Mouse (Mus musculus) neural tube, embryonic 14.5 days (tissue): Measurements from ENCODE around the gene Piezo1. TPM values are rescaled to one million over a fixed set of nuclear protein-coding genes. Genes with fewer than 3 reads are reported as not detected.

ENCODE experiments used
- ATAC-seq: fragments of 200-750 bp; cut with Nextera tagmentation; 2 replicates; pipeline ENCODE4 v1.8.0; 2017; ENCODE audit warnings: low read depth, mild to moderate bottlenecking, moderate TSS enrichment, moderate library complexity
- H3K27ac ChIP-seq: fragments of 300-500 bp; sonication (generic); 2 replicates; pipeline ENCODE4 v1.5.1; 2014; ENCODE audit warnings: low read depth, mild to moderate bottlenecking, control low read depth, low read length, moderate library complexity, mixed read lengths
- H3K27me3 ChIP-seq: fragments of 300-500 bp; sonication (generic); 2 replicates; pipeline ENCODE4 v1.6.1; 2014; ENCODE audit warnings: low read length; ENCODE audit not compliant: control insufficient read depth, insufficient read depth
- H3K36me3 ChIP-seq: fragments of 300-500 bp; sonication (generic); 2 replicates; pipeline ENCODE4 v1.6.1; 2014; ENCODE audit warnings: low read length, mixed read lengths; ENCODE audit not compliant: control insufficient read depth, insufficient read depth
- H3K4me1 ChIP-seq: fragments of 300-500 bp; sonication (generic); 2 replicates; pipeline ENCODE4 v1.6.1; 2014; ENCODE audit warnings: low read length; ENCODE audit not compliant: control insufficient read depth, insufficient read depth
- H3K4me2 ChIP-seq: fragments of 300-500 bp; sonication (generic); 2 replicates; pipeline ENCODE4 v1.6.1; 2014; ENCODE audit warnings: mild to moderate bottlenecking, low read depth, low read length, control low read depth
- H3K4me3 ChIP-seq: fragments of 300-500 bp; sonication (generic); 2 replicates; pipeline ENCODE4 v1.5.1; 2014; ENCODE audit warnings: low read depth, low read length, control low read depth, mixed read lengths
- H3K9ac ChIP-seq: fragments of 300-500 bp; sonication (generic); replicated peaks from 2 replicates; pipeline ENCODE4 v1.6.1; 2014; ENCODE audit warnings: low read depth, mild to moderate bottlenecking, control low read depth, low read length, mixed read lengths
- H3K9me3 ChIP-seq: fragments of 300-500 bp; sonication (generic); 2 replicates; pipeline ENCODE4 v1.6.1; 2016; ENCODE audit warnings: low read length; ENCODE audit not compliant: control insufficient read depth
- WGBS: fragments of 180-500 bp; shearing (Covaris S2); extraction: QIAGEN DNeasy Blood & Tissue Kit; methylation state at CpG from one replicate; pipeline ENCODE4 v1.1.7; 2014; 5-methylcytosine and 5-hydroxymethylcytosine counted together
- polyA plus RNA-seq: library from polyadenylated mRNA; unstranded; fragments of >200 nt; fragmentation: Nextera tagmentation; extraction: Ambion mirVana; gene quantifications from 2 replicates; pipeline ENCODE4 v1.2.1, GENCODE M21; 2014

Piezo1 gene
- polyA plus RNA-seq, 1 experiment from 2014 or later = 1.2 TPM

DNA sequence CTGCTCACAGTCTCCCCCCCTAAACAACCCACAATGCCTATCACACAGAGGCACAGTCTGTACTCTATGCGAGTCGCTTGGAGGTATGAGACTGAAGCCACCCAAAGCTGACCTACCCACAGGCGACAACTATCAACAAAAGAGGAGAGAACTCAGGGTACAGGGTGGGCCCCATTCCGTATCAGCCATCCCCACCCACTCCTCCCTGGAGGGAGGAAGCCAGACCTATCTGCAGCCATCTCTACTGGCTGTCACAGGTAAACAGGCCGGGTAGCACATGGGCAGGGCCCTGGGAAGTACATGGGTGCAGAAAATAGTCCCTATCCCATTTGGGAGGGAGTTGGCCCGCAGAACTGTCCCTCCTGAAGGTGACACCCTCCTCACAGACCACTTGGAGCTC, 26.1 kb downstream of the Piezo1 start:
- peaks cover 24% of the 10 kb centered on the region for H3K4me1 ChIP-seq
- WGBS = 78% methylated on average over 6 of the region's 6 CpGs
- H3K27me3 ChIP-seq = no peaks in the 10 kb centered on the region
- no peaks in the 10 kb centered on the region for H3K36me3 ChIP-seq
- no peak overlapping the region for H3K4me2 ChIP-seq
- no peak overlapping the region for H3K9ac ChIP-seq
- H3K4me3 ChIP-seq = no peak overlapping the region
- H3K9me3 ChIP-seq = no peaks in the 10 kb centered on the region
- no peak for ATAC-seq
- no peak overlapping the region for H3K27ac ChIP-seq

DNA sequence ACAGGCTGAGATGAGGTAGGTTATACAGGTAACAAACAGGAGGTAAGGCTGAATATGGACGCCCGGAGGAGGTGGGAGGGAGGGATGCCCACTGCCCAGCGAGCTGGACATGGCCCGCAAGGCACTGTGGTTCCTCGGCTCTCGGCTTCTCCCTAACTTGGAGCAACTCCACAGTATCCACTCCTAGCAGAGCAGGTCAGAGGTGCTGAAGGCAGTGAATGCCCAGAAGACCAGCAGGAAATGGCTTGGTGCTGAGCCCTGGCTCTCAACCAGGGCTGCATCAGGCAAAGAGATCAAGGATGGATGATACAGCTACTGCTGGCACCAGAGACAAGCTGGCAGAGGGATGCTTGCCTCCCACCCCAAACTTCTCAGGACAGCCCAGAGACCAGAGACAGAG, 26.6 kb downstream of the Piezo1 start:
- WGBS = 77% methylated on average over 6 of the region's 6 CpGs
- no peak overlapping the region for H3K9ac ChIP-seq
- no peak overlapping the region for H3K27ac ChIP-seq
- H3K4me3 ChIP-seq = no peak overlapping the region
- H3K4me1 ChIP-seq = peaks cover 24% of the 10 kb centered on the region
- no peaks in the 10 kb centered on the region for H3K36me3 ChIP-seq
- H3K4me2 ChIP-seq = no peak overlapping the region; the same call in 1 of the 2 replicates
- no peak for ATAC-seq
- no peaks in the 10 kb centered on the region for H3K9me3 ChIP-seq
- no peaks in the 10 kb centered on the region for H3K27me3 ChIP-seq

DNA sequence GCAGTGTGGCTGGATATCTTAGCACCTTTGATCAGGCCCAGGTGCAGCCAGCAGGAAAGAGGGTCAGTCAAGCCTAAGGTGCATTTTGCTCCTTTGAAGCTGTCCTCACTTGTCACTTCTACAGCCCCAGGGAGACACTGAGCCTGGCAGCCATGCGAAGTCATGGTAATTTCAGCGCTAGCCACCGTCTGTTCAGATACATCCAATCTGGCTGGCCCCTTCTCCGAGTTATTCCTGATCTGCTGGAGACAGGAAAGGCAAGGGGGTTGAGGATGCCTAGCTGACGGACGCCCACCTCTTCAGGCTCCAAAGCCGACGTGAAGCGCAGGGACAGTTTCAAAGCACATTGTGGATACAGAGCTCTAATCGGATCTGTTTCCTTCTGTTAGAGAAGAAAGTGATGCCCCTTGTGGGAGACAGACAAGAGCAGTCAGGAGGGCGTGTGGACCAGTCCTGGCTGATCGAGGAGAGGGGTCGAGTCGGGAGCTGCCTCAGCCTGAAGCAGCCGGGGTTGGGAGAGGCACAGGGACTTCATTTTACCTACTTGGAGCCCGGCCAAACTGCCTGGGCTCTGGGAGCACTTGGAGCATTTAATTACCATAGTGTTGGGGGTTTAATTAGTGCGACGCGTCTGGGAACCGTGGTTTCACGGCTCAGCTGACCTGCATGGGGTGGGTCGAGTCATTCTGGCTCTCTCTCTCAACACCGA, 27.3 kb downstream of the Piezo1 start:
- 7% methylated on average over 23 of the region's 23 CpGs for WGBS

DNA sequence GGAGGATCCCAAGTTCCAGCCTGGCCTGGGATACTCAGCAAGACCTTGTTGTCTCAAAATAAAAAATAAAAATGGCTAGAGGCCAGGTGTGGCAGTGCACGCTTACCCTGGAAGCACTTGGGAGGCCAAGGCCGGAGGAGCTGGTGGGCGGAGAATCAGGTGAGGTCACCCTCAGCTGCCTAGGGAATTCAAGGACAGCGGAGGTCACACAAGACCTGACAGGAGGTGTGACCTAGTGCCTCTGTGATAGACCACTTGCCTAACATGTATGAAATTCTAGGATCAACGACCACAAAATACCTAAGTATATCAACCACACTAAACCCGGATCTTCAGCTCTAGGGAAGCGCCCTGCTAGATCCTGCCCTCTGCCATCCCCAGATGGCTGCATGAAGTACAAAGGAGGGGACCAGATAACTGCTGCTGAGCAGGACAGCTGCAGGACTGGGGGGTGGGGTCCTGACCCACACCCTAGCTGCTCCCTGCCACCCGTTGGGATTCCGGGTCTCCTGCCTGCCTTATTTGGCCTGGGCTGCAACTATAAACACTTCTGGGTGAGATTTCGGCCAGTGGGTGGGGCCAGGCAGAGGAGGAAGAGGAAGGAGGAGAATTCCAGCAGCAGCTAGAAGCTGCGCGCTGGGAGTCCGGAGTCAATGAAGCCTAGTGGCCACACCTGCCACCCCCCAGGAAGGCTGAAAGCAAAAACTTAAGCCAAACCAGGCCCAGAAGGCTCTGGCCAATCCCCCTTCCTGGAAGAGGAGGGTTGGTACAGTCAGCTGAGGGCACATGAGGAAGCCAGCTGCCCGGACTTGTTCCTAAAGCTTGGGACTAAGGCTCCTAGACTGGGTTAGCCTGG, 28.1 kb downstream of the Piezo1 start:
- peak overlapping the region; percentile 78 for H3K27ac ChIP-seq
- no peaks in the 10 kb centered on the region for H3K36me3 ChIP-seq
- H3K9ac ChIP-seq = no peak overlapping the region
- no peak; the same call in 1 of the 2 replicates for ATAC-seq
- H3K4me2 ChIP-seq = peak overlapping the region; percentile 29; the same call in 1 of the 2 replicates
- no peaks in the 10 kb centered on the region for H3K27me3 ChIP-seq
- 52% methylated on average over 14 of the region's 14 CpGs for WGBS
- no peaks in the 10 kb centered on the region for H3K9me3 ChIP-seq
- H3K4me3 ChIP-seq = no peak overlapping the region
- H3K4me1 ChIP-seq = peaks cover 24% of the 10 kb centered on the region

More for the DNA sequence above, 27.3 kb downstream of the Piezo1 start:
- peak overlapping the region; percentile 78 for H3K27ac ChIP-seq
- H3K36me3 ChIP-seq = no peaks in the 10 kb centered on the region
- H3K4me1 ChIP-seq = peaks cover 24% of the 10 kb centered on the region
- no peak overlapping the region for H3K9ac ChIP-seq
- no peaks in the 10 kb centered on the region for H3K9me3 ChIP-seq
- H3K27me3 ChIP-seq = no peaks in the 10 kb centered on the region
- peak overlapping the region; percentile 29 for H3K4me2 ChIP-seq
- ATAC-seq = peak; percentile 73
- H3K4me3 ChIP-seq = no peak overlapping the region

DNA sequence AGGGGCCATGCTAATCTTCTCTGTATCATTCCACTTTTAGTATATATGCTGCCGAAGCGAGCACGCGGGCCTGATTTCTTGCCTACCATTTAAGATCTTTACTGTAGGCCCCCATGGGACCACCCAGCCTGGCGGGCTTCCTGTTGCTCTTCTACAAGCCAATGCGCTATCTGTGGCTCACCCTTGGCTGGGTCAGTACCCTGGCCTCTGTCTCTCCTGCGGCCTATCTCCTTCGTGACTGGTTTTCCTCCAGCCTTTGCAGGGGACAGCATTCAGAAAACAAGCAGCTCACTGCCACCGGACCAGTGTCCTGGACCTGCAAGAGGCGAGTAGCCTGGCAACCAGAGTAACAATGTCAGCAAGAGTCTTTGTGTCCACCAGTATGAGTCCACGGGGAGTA, 30.5 kb downstream of the Piezo1 start:
- 82% methylated on average over 11 of the region's 11 CpGs for WGBS
- Histone ChIP-seq H3K27me3 (no peaks in the 10 kb centered on the region), H3K9me3 (no peaks in the 10 kb centered on the region), H3K27ac (no peak overlapping the region), H3K4me1 (peaks cover 24% of the 10 kb centered on the region), H3K36me3 (no peaks in the 10 kb centered on the region), H3K4me2 (no peak overlapping the region), H3K9ac (no peak overlapping the region), H3K4me3 (no peak overlapping the region)
- no peak for ATAC-seq

DNA sequence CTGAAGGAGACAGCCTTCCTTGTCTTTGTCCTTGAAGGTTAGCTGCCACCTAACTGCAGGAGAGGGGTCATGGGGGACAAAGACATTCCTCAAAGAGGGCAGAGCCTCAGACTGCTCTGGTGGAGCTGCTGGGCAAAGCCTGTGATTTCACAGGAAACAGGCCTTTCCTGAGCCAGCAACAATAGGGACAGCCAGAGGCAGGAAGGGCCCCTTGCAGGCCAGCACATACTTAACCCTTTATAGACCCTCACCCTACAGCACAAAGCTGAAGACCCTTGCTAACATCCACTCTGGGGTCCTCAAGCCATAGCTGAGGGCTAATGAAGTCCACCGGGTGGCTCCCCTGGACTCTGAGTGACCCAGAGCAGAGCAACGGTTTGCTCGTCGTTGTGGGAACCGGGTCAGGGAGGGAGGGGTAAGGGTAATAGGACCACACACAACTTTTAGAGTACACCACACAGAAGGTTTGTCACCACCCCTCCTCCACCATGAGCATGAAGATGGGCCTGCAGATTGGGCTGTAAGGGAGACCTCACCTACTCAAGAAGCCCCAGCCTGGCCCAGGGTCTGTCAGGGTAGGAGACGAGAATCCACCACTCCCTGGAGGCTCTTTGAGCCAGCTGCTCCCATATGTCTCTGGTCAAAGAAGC, 33.5 kb downstream of the Piezo1 start:
- no peaks in the 10 kb centered on the region for H3K27me3 ChIP-seq
- 12% methylated on average over 6 of the region's 6 CpGs for WGBS
- no peaks in the 10 kb centered on the region; the same call in 1 of the 2 replicates for H3K4me1 ChIP-seq
- peak overlapping the region; percentile 12; the same call in 1 of the 2 replicates for H3K27ac ChIP-seq
- no peaks in the 10 kb centered on the region for H3K36me3 ChIP-seq
- no peak for ATAC-seq
- H3K4me3 ChIP-seq = no peak overlapping the region
- H3K9ac ChIP-seq = no peak overlapping the region
- H3K9me3 ChIP-seq = no peaks in the 10 kb centered on the region
- H3K4me2 ChIP-seq = no peak overlapping the region

DNA sequence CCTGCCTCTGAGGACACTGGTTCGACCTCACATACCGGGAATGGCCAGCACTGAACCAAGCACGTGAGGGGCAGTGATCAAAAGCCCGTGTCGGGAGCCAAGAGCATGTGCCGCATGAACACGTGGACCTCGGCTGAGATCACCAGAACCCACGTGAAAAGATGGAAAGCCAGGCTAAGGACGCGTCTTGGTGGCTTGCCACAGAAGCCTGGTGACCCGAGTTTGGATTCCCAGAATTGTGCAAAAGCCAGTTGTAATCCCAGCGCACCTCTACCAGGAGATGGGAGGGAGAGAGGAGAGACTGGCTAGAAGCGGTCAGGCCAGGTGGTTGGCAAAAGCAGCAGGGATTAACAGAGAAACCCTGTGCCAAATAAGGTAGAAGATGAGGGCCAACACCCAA, 35.4 kb downstream of the Piezo1 start:
- 91% methylated on average over 14 of the region's 14 CpGs for WGBS
- Histone ChIP-seq H3K9me3 (no peaks in the 10 kb centered on the region), H3K27me3 (no peaks in the 10 kb centered on the region), H3K9ac (no peak overlapping the region), H3K36me3 (no peaks in the 10 kb centered on the region), H3K27ac (no peak overlapping the region), H3K4me2 (no peak overlapping the region), H3K4me3 (no peak overlapping the region), H3K4me1 (no peaks in the 10 kb centered on the region; the same call in 1 of the 2 replicates)
- no peak for ATAC-seq

DNA sequence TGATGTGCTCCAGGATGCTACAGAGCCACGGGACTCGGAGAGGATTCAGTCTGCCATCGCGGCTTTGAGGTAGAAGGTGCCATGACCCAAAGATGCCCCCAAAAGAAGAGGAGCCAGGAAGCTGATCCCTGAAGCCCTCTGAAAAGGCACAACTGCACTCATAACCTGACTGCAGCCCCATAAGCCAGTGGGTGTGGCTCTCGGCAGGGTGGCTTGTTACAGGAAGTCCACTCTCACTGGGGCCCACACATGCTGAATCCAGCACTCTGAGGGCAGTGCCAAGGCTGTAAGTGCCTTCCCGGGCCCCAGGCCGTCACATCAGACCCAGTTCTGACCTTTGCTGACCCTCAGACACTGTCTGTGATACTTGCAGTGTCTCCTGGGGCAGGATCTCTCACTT, 38.7 kb downstream of the Piezo1 start:
- Histone ChIP-seq H3K4me3 (no peak overlapping the region), H3K9me3 (no peaks in the 10 kb centered on the region), H3K4me1 (no peaks in the 10 kb centered on the region; the same call in 1 of the 2 replicates), H3K36me3 (no peaks in the 10 kb centered on the region), H3K27ac (no peak overlapping the region), H3K4me2 (no peak overlapping the region), H3K9ac (no peak overlapping the region), H3K27me3 (no peaks in the 10 kb centered on the region)
- WGBS = 74% methylated on average over 7 of the region's 7 CpGs
- ATAC-seq = no peak
